Mouse (Mus musculus) kidney, adult 9 months (tissue): ENCODE results near the gene Araf.

Experiments used
- DNase-seq: peaks from one replicate; pipeline ENCODE4 v3.0.0; 2022

The Araf gene

DNA sequence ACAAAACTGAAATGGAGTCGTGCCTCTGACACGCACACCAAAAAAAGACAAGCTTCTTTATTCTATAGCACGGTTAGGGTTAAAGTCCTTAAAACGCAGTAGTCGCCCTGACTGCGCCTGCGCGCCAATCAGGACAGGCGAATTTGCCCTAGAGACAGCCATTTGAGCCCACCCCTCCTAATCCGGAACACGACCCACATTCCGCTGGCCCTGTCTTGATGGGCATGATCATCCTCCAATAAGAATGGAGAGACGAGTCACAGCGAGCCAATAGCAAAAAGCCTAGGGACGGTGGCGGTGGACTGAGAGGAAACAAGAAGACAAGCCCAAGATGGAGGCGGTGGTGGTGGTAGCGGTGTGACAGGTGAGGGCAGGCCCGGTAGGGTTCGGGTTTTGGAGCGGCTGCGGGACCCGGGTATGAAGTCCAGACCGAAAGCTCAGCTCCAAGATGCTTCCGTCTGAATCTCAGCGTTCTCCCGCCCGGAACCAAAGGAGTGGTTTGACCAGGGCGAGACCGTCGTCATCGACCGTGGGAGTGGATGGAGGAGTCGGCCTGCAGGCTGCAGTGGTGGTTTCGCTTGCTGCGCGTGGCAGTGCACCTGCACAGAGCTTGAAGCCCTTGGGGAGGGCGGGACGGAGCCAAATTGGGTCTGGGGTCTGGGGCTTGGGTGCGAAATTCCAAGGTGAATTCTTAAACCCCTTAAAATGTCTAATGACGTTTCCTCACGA is 50.8 kb downstream of the Araf start:
- DNase-seq: peak; percentile 97

DNA sequence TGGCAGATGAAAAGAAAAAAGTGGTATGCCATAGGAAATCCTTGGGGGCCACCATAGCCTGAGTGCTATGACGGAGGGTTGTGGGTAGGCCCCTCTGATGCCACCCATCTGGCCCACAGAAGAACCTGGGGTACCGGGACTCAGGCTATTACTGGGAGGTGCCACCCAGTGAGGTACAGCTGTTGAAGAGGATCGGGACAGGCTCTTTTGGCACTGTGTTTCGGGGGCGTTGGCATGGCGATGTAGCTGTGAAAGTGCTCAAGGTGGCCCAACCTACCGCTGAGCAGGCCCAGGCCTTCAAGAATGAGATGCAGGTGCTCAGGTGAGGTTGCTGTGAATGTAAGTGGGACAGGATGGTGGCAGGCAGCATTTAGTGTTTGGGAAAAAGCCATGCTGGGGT is 56.2 kb downstream of the Araf start:
- no peak for DNase-seq

DNA sequence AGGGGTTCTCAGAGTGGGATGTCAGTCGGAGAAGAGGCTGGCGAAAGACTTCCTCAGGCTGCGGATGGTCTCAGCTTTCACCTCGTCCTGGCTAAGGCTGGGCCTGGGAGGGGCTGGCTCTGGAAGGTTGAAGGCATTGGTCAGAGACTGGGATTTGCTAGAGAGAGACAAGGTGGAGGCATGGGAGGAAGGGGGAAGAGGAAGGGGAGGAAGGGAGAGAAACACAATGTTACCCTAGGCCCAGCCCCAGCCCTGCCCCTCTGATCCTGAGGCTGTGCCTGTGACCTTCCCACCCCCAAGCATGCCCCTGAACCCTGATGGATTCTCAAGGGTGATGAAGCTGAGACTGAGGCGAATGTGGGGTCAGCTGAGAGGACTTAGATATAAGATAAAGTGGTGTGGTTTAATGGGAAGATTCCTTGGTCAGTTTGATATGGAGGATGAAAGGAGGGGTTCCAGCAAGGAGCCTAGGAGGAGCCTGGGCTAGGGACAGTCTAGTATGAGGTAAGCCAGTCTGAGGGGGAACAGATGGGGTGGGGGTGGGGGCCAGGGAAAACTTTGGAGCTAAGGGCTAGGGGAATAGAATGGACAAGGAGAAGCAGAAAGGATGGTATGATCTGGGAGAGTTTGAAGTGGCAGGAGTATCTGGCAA is 64.0 kb downstream of the Araf start:
- no peak for DNase-seq

DNA sequence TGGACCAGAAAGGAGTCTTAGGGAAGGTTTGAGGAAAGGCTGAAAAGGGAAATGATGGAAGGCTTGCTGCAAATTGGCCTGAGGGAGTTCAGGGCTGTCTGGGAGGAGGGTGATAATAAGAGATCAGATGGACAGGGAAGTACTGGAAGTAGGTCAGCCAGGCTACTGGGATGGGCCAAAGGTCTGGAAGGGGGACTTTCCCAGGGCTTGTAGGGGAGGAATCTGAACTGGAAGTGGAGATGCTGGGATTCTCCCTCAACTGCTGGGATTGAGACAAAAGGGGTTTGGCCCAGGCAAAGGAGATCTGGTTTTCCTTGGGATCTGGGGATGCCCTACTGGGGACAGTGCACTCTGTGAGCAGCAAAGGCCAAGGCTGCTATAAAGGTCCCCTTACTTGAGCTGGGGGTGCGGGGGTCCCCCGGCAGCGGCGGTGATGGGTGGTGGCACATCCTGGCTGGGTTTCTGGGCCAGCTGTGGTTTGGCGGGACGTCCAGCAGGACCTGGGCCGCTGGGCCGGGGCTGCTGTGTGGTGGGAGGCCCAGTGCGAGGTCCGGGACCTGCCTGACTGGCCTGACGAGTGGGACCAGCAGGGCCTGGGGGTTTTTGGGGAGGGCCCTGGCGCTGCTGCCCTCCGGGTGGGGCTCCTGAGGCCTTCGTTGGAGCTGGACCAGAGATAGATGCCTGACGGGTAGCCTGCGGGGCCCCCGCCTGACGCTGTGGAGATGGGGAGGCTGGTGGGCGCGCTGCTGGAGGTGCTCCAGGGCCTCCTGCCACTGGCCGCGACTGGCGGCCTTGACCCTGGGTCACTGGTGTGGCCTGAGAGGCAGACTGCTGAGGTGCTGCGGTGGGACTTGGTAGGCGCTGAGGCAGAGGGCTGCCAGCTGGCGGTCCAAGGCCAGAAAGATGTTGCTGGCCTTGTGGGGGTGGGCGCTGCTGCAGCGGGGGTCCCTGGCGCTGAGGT is 64.8 kb downstream of the Araf start:
- DNase-seq: no peak

DNA sequence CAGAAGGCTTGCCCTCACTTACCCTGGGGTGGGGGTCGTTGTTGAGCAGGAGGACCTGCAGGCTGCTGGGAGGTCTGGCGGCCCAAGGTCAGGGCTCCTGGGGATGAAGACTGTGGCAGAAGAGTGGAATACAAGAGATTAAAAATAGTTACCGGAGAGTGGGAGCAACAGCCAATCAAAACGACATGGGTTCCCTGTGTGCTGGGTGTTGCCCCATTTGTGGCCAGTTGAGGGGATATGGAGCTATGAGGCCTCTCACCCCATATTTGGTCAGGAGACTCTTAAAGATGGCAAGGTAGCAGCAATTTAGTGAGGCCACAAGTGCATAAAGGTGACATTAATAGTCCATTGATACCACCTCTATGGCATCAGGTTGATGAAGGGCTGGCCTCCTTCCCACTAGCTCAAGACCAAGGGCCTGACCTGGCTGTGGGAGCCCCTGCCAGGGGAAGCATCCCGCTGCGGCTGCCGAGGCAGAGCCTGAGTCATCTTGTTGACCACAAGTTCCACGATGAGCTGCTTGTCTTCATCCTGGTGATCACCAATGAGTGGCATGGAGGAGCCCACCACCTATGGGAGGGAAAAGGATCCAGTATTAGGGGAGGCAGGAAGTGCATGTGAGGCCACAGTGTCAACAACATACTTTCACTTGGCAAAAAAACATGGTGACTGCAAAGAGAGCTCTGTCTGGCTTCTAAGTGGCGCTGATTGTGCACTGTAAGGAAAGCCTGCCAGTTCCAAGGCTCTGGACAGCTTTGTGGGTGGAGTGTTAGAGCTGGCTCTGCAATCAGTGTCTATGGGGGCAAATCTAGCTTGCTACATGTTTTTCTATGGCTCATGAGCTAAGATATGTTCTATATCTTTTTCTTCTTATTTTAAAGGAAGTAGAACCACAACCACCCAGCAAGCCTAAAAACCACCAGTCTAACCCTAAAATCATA is 65.8 kb downstream of the Araf start:
- no peak for DNase-seq

DNA sequence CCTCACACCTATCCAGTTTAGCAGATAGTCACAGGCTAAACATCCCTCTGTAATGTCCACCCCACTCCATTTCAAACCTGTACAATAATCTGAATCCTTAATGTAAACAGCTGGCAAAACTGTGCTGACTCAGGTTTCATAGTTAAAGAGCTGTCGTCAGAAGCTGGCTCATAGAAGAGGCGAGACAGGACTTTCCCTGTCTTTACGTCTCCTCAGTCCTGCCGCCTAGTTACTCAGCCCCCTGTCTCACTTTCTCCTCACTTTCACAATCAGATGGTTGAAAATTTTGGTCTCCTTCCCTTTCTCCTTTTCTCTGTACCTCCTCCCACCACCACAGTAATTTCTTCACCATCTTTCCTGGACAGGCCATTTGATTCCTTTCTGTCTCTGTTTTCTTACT is 70.5 kb downstream of the Araf start:
- no peak for DNase-seq

DNA sequence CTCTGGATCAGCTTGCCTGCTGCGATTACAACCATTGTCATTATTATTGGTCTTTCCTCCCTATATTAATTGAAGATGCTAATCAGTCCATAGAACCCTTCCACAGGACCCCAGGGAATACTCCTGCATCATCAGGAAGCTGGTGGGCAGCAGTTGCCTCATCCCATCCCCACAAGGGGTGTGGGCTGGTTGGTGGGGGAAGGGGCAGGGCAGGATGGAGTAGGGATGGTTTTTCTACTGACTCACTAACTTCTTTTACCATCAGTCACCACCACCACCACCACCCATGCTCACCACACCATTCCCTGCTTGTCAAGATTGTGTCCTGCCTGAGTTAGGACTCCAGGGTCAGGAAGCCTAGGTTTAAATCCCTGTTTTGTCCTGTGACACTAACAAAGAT is 71.6 kb downstream of the Araf start:
- DNase-seq: no peak

DNA sequence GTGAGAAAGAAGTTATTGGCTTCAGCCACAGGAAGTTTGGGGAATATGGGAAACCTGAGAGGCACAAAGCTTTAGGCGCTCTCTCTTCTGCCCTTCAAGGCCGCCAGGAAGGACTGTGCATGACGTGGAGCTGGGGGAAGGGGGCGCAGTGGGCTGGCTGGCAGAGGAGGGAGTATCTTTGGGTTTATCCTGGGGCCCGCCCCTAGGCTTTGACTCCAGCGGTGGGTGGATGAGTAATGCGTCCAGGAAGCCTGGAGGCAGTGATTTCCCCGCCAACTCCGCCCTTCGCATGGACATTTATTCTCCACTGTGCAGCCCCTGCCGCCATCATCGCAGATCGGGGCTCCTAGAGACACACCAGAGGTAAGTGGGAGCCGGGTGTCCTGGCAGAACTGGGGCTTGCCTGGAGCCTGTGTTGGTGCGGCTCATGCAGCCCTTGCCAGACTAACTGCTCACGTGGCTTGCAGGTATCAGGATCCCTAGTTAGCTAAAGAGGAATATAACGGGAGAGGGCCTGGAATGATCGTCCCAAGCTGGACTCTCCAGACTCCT is 72.4 kb downstream of the Araf start, which contains the start of gene Timp1:
TSS of gene Timp1 (plus strand) at position 205 of the 552 bp plus-strand sequence.
- DNase-seq: no peak

DNA sequence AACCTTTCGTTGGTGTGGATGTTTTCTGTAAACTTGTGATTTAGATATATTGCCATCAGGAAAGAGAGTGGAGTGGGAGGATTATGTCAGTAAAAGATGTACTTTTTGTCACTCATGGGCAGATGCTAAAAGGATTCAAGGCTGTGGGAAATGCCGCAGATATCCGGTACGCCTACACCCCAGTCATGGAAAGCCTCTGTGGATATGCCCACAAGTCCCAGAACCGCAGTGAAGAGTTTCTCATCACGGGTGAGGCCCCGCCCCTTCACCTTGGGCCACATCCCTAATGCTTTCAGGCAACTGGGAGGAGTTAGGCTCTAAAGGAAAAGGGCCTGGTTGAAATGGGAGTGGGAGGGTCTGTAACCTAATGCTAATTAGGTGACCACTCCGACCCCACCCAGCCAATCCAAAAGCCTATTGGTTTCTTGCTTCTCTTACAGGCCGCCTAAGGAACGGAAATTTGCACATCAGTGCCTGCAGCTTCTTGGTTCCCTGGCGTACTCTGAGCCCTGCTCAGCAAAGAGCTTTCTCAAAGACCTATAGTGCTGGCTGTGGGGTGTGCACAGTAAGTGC is 75.4 kb downstream of the Araf start:
- DNase-seq: no peak

DNA sequence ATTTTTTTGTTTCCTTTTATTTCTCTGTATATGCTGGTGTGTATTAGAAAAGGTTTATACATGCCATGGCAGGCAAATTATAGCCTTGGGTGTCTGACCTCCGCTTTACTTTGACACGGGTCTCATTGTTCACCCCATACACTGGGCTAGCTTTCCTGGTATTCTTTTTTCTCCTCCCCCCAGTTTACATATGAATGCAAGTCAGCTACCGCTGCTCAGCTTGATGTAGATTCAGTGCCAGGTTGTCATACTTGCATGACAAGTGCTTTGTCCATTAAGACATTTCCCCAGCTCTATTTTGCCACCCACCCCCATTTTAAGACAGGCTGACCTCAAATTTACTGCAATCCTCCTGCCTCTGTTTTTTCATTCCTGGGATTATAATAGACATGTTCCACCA is 77.6 kb downstream of the Araf start:
- no peak for DNase-seq

DNA sequence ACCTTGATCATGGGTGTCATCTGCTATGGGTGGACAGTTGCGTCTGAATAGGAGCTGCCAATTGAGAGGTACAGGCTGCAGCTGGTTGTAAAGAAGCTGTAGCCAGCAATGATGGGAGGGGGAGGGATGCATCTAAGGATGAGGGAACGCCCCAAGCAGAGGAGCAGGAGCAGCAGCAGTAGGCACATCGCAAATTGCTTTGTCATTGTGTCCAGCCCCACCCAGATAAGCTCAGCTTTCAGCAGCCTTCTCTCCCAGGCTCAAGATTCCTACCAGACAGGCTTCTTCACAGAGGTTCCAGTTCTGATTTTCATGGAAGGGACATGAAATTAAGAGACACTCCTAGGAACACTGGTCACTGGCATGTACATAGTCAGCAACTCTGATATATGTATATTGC is 112.5 kb downstream of the Araf start:
- DNase-seq: no peak
